Mouse (Mus musculus): ENCODE measurements around the gene Fam114a2.

DNA sequence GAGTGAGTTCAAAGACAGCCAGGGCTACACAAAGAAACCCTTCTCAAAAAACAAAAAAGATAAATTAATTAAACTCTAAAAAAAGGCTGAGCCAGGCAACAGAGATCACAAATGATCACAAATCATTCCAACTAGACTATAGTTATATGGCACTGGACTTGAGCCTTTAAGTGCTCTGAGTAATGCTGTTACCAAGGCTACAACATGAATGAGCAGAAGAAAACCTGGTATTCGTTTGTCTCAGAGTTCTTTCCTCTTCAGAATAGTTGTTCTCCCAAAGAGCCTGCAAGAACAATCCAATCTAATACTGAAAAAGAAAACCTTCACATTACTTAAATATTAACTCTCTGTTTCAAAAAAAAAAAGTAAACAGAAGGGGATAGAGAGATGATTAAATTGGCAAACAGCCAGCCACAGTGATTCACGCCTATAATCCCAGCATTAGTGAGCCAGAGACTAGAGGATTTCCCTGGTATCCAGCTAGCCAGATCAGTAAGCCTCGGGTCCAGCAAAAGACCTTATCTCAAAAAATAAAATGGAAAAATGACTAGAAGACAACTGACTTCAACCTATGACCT is 21.9 kb downstream of the Fam114a2 start:
- no peak for TF ChIP-seq CTCF (IDR thresholded peaks at IDR 0.05; ENCODE audit: borderline replicate concordance, insufficient read depth, low read length)
- TF ChIP-seq POLR2A (IDR thresholded peaks at IDR 0.05; ENCODE audit: low read depth, low read length) = no peak
